Mouse (Mus musculus): ENCODE measurements around the gene G6pc3.
"Not testable (repeated sequence)": the region's sequence is repeated elsewhere in the genome, so short reads cannot be mapped to it uniquely, and the experiment has no call there.

G6pc3 gene

GRCm38 (mm10) chr11:102189461-102190436, at the start of gene G6pc3:
TSS of gene G6pc3 (plus strand) at chr11:102189620.
- peak; percentile 96 for DNase-seq

DNA sequence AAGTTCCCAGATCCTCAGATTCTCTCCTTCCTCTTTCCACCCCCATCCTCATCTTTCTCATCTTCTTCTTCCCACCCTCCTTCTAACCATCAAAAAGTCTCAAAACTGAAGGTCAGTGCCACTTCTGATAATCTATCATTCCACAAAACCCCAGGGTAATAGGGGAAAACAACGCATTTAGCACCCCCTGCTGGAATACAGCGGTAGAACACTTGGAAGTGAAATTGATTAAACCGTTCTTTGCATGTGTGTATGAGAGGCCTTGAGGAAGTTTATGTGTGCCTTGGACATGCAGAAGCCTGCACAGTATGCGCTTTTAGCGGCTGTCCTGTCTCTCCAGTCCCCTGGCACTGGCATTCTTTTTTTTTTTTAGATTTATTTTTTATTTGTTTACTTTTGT, 48.9 kb upstream of the G6pc3 start:
- peak; percentile 81 for DNase-seq

- no peak for DNase-seq
Observed at GRCm38 (mm10) chr11:102142355-102142754, 47.1 kb upstream of the G6pc3 start.

DNA sequence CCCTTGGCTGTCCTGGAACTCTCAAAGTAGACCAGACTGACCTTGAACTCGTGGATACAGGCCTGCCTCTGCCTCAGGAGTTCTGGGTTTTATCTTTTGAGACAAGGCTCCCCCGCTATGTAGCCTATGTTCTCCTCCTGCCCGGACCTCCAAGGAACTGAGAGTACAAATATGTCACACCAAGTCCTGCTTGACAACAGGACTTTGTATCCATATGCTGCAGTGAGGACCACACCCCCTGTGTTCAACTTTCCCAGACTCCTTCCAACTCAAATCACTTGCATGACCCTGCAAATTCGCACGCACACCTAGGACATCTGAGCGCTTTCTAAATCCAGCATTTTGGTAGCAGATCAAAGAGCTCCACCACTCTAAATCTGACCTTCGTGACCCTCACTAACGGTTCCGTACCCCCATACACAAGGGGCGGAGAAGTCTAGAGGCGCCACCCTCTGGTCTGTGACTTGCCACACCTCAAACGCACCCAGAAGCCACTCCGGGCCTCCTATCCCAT, 44.4 kb upstream of the G6pc3 start:
- no peak for DNase-seq

DNA sequence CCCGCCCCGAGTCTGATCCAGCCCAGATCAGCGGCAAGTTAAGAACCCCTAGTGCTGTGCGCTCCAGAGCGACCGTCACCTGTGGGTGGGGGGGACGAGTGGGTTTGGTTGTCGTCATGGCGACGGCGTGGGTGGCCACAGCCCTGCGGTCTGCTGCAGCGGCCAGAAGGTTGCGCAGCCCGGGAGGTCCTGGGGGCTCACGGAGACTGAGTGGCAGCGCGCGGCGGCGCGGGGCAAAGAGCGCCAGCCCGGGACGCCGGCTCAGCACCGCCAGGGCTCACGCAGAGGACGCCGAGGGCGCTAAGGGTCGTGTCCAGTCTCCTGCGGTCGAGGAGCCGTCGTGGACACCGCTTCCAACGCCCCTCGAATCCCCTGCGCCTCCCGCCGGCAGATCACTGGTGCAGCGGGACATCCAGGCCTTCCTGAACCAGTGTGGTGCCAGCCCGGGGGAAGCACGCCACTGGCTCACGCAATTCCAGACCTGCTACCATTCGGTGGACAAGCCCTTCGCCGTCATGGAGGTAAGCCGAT, 43.9 kb upstream of the G6pc3 start, which contains the start of gene Nags:
Nags (plus strand) TSS at position 43 of the 531 bp plus-strand sequence.
- DNase-seq, result no peak

GRCm38 (mm10) chr11:102146005-102146404, 43.4 kb upstream of the G6pc3 start:
- no peak for DNase-seq

DNA sequence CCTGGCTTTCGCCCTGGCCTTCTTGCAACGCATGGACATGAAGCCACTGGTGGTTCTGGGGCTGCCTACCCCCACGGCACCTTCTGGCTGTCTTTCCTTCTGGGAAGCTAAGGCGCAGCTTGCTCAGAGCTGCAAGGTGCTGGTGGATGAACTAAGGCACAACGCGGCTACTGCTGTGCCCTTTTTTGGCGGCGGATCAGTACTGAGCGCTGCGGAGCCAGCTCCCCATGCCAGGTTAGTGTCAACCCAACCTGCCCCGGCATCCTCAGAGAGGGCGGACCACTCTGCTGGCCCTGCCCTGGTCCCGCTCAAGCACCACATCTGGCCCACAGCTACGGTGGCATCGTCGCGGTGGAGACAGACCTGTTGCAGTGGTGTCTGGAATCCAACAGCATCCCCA, 42.9 kb upstream of the G6pc3 start:
- no peak for DNase-seq

DNA sequence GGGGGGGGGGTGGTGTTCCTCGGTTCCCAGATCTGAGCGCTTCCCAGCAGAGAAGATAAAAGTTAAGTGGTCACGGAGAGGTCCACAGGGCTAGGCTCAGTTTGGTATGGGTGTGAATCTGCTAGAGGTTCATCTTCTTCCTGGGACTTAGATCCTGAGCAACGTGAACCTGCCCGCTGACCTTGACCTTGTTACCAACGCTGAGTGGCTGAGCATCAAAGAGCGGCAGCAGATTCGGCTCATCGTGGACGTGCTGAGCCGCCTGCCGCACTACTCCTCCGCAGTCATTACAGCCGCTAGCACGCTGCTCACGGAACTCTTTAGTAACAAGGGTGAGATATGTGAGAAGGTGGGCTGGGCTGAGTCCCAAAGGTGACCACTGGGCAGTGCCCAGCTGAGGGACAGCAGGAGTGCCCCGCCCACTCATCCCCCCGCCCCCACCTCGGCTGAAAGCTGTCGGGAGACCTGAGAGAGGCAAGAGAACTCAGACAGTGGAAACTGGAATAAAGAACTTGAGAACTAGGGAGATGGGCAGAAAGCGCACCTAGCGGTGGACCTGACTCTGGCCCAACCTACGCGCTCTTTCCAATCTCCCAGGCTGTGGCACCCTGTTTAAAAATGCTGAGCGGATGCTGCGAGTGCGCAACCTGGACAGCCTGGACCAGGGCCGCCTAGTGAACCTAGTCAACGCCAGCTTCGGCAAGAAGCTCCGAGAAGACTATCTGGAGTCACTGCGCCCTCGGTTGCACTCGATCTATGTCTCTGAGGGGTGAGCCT, 42.0 kb upstream of the G6pc3 start:
- no peak for DNase-seq

- DNase-seq, result peak; percentile 96
Observed at GRCm38 (mm10) chr11:102156039-102156785, 33.2 kb upstream of the G6pc3 start, which contains the start of gene Tmem101. TSS of gene Tmem101 (minus strand) at chr11:102156404.

DNA sequence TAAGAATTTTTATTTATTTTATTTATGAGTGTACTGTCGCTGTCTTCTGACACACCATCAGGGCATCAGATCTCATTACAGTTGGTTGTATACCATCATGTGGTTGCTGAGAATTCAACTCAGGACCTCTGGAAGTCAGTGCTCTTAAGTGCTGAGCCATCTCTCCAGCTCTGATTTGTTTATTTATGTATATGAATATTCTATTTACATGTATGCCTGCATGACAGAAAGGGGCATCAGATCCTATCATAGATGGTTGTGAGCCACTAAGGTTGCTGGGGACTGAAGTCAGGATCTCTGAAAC, 32.7 kb upstream of the G6pc3 start:
- DNase-seq, result no peak

GRCm38 (mm10) chr11:102158024-102158423, 31.4 kb upstream of the G6pc3 start:
- not testable (repeated sequence) for DNase-seq

DNA sequence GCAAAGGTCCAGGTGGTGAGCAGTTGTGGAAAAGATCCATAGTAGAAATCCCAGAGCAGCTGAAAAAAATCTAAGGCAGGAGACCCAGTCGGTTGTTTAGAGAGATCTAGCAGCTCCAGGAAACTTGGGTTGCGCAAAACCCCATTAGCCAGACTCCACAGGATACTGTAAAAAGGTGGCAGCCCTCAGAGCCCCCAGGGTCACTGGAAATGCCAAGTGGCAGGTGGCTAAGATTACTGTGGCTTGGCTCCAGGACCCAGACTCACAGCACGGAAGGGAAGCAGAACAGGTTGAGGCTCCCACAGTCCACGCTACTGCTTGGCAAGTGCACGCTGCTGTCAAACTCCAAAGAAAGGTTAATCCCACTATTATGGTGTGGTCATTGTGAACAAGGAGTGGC, 29.6 kb upstream of the G6pc3 start:
- DNase-seq, result no peak

GRCm38 (mm10) chr11:102165971-102166722, 23.3 kb upstream of the G6pc3 start:
- no peak for DNase-seq

DNA sequence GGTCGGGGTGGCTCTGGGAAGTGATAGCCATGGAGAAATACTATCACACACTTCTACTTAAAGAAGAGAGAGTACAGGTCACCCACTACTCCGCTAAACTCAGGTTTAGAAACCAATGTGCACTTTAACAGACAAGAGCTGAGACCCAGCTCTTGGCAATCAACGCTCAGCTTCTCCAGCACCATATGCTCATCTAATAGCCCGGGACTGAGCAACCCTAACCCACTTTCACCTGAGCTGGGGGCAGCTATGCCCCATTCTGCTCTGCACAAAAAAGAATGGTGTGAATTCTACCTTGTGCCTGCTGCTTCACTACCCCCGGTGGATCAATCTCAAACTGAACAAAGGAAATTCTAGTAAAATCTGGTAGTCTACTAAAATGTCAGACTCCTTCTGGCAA, 21.9 kb upstream of the G6pc3 start:
- no peak for DNase-seq

DNA sequence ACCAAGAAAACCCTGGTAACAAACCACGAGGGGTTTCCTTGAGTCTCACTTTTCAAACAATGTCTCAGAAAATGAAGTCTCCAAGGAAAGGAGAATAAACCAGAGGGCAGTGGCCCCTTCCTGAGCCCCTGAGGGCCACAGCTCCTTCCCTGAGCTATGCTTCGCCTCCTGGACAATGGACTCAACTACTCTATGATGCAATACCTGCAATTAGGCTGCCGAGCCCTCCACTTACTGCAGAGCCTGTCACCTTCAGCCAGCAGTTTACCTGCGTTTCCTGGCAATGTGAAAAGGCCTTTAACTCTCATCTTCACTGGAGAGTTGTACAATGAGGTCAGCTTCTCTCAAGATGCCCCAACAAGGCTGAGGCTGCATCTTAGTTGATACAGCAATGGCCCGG, 20.7 kb upstream of the G6pc3 start:
- peak; percentile 45 for DNase-seq

- DNase-seq, result no peak
Observed at GRCm38 (mm10) chr11:102179836-102180235, 9.6 kb upstream of the G6pc3 start.

DNA sequence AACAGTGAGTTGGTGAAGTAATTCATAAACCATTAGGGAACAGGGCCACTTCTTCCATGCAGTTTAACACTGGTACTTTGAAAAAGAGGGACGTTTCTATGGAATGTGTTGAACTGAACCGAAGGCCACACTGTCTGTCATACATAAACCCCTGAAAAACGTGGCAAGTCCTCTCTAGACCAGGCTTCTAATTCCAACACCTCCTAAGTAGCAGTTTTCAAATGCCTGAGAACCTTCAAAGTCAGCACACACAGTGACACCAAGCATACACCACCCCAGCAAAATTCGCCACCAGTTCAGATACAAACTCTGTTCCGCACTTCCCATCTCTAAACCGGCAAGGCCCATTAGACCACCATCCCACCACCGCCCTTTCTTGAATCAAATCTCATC, 5.2 kb upstream of the G6pc3 start:
- no peak for DNase-seq

- DNase-seq, result peak; percentile 97
Observed at GRCm38 (mm10) chr11:102184646-102185495, 4.5 kb upstream of the G6pc3 start, which contains the start of gene Lsm12. TSS of gene Lsm12 (minus strand) at chr11:102185296.

- DNase-seq, result no peak
Observed at GRCm38 (mm10) chr11:102185677-102186076, 3.7 kb upstream of the G6pc3 start.

DNA sequence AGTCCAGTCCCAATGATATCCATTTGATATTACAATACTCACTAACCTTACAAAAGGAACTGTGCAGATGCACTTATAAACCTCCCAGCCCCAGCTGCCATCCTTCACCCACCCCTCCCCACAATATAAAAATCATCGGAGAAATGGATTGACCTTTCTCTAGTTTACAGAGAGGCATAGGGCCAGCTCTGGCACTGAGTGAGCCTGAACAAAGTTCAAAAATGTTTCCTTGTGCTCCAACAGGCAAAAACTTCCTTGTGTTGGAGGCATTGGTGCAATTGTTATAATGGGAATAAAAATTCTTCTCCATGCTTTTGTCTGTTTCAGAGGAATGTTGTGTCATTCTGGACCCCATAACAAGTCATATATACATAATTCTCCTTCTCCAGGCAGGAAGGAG, 3.2 kb upstream of the G6pc3 start:
- DNase-seq, result no peak

DNA sequence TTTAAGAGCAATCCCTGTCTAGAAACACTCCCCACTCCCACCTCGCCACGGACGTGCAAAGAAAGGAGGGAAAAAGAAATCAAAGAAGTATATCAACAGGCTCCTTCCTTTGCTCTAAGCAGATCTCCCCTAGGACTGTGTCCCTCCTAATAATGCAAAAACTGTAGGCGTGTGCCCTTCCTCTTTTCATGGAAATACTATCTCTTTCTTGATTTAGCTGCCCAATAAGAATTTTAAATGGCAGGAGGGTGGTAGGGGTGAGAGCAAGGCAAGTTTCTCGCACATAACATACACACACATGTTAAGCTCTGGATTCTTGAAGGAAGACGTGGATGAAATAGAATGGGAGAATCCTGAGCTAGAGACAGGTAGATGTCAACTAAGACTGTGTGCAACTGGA, 440 bp upstream of the G6pc3 start:
- DNase-seq, result no peak
